Mouse (Mus musculus): ENCODE data around the gene Ttll11. TPM values are rescaled to one million over a fixed set of nuclear protein-coding genes. Genes with fewer than 3 reads are reported as not detected.
A peak's percentile ranks its signal among the peaks of the same experiment; 100 is the strongest.

The Ttll11 gene
- total RNA-seq (2021) = 1 to 10 TPM; 2.9 to 4.0 TPM
- long read RNA-seq, experiment 1, partial matches to known transcripts = 0 of 7 reads
- long read RNA-seq, experiment 1, other reads (novel, unspliced or antisense) = 6 of 7 reads
- long read RNA-seq, experiment 2, partial matches to known transcripts = 0 of 14 reads
- long read RNA-seq, experiment 2, other reads (novel, unspliced or antisense) = 13 of 14 reads

DNA sequence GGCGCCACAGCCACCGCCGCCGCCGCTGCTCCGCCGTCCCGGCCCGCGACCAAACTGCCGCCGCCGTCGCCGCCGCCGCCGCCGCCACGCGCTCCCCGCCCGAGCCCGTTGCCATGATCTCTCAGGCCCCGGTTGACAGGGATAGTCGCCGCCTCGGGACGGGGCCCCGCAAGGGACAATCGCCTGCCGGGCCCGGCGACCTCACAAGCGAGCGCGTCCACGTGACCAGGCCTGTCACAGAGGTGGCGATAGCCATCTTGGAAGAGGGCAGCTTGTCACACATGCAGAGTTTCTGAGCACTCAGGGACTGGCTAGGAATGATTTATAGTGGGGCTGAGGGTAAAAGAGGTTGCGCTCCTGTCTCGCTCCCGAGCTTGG lies at the start of gene Ttll11:
Gene Ttll11 (minus strand): TSS at position 270 of the 378 bp plus-strand sequence.
- peak; percentile 80 to 88 for DNase-seq (ENCODE audit: low spot score in 2 of 2)

GRCm38 (mm10) chr2:36023291-36023690 lies 43.6 kb upstream of the Ttll11 start:
- no peak for DNase-seq (ENCODE audit: low spot score in 2 of 2)

DNA sequence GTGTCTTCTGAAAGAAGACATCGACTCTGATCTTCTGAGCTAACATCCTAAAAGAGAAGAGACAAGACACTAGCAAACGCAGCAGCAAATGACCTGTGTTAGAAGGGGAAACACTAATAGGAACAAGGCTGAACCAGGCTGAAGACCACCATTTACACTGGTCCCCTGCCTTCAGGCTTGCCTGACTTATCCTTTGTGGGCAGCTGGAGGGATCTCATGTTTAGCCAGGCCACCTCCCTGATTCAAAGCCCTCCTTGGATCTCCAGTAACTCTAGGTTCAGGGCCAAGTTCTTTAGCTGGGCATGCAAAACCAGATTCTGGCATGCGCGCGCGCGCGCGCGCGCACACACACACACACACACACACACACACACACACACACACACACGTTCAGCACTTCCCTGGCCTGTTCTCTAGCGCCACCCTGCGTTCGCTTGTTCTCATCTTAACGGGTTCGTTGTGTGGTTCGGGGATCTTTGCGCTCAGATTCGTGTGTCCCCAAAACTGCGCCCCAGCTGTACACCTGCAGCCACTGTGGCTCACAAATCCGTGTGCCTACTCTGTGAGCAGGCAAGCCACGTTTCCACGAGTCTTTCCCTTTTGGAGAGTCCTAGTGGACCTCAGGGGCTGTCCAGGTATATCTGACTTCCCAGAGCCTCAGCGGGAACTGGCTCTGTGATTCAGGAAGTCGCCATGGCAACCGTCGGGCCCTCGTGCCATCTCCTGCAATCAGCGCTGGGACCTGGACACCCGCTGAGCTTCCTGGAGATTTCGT lies 41.9 kb upstream of the Ttll11 start:
- peak; percentile 49 to 61 for DNase-seq (ENCODE audit: low spot score in 2 of 2)

GRCm38 (mm10) chr2:36013010-36013409 lies 33.3 kb upstream of the Ttll11 start:
- no peak for DNase-seq (ENCODE audit: low spot score in 2 of 2)

- no peak for DNase-seq (ENCODE audit: low spot score in 2 of 2)
These were observed 31.7 kb upstream of the Ttll11 start for GRCm38 (mm10) chr2:36011331-36011825.

DNA sequence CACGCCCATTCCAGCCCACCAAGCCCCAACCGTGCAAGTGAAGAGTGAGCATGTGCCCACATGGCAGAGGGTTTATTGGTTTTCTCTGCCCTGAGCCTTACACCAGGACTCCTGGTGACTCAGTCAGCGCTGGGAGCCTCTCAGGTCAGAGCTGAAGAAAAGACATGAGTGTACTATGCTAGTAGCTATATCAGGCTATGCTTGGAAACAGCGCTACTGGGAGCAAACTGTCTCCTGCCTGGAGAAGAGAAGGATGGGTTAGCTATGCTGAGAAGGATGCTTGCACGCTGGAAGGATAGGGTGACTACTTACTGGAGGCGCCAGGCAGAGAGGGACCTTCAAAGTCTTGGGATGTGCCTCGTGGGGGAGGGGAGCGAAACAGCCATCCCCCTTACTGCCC lies 30.9 kb upstream of the Ttll11 start:
- DNase-seq (ENCODE audit: low spot score in 2 of 2) = no peak

- DNase-seq (ENCODE audit: low spot score in 2 of 2) = peak in 1 of 2 experiments; percentile 47
These were observed 29.7 kb upstream of the Ttll11 start for GRCm38 (mm10) chr2:36009386-36009785.

GRCm38 (mm10) chr2:36008071-36008470 lies 28.4 kb upstream of the Ttll11 start:
- DNase-seq (ENCODE audit: low spot score in 2 of 2) = peak in 1 of 2 experiments; percentile 27

GRCm38 (mm10) chr2:36002188-36002587 lies 22.5 kb upstream of the Ttll11 start:
- DNase-seq (ENCODE audit: low spot score in 2 of 2) = no peak

- no peak for DNase-seq (ENCODE audit: low spot score in 2 of 2)
These were observed 20.7 kb upstream of the Ttll11 start for GRCm38 (mm10) chr2:36000390-36000789.

- DNase-seq (ENCODE audit: low spot score in 2 of 2) = no peak
These were observed 19.5 kb upstream of the Ttll11 start for GRCm38 (mm10) chr2:35999212-35999611.

- no peak for DNase-seq (ENCODE audit: low spot score in 2 of 2)
These were observed 18.7 kb upstream of the Ttll11 start for GRCm38 (mm10) chr2:35998416-35998815.

DNA sequence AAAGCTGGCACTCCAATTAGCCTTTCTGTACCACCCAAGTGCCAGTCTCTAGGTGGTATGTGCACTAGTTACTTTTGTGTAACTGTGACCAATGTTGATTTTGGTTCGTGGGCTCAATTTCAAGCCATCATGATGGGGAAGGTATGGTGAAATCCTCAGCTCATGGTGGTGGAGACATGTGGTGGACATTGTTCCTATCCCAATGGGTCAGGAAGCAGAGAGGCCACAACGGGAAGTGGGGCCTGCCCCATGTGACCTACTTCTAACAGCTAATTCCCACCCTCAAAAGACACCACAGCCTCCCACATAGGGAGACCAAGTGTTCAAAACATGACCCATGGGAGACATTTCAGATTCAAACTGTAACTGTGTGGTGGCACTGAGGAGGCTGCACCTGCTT lies 17.0 kb upstream of the Ttll11 start:
- DNase-seq (ENCODE audit: low spot score in 2 of 2) = no peak

DNA sequence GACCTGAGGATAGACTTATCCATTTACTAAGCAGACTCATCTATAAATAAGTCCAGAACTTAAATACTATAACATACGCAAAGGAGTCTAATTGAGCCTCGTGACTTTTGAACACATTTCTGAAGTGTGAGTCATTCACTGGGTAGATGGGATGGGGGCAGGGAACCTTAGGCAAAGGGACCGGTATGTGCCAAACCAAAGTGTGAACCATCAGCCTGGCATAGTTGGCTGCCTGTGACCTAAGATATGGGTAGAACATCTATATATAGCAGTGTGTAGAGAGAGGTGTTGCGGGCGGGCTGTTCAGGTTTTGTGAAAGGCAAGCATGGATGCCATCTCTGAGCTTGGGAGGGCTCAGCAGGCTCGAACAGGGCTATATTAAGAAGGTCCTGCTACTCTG lies 14.6 kb upstream of the Ttll11 start:
- no peak for DNase-seq (ENCODE audit: low spot score in 2 of 2)

DNA sequence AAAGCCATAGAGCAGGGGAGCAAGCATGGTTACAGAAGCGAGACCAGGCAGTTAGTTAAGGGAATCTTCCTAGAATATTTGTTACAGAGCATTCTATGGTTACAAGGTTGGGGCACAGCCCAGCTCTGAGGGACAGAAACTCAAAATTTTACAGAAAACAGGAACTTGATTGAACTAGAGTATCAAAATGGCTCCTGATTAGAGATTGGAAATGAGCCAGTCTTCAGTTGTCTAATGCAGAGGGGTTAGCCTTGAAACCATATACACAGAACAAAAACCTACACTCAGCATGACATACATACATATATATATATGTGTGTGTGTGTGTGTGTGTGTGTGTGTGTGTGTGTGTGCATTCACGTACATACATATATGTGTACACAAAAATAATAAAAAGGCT lies 13.8 kb upstream of the Ttll11 start:
- DNase-seq (ENCODE audit: low spot score in 2 of 2) = no peak

DNA sequence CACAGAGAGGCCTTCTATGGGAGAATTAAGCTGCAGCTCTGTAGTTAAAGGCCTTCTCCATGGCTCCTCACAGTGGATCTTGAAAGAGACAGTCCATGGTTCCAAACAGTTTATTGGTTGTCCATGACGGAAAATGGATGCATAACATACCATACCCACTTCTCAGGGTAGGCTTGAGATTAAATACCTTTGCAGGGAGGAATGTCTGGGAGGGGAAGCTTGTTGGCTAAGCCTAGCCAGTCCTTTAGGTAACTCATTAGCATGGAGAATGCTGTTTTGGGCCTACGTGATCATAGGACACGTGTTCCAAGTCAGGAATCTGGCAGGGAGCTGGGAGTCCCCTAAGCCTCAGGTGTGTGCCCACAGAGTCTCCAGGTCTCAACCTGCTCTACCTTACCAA lies 12.5 kb upstream of the Ttll11 start:
- no peak for DNase-seq (ENCODE audit: low spot score in 2 of 2)

GRCm38 (mm10) chr2:35983869-35984268 lies 4.2 kb upstream of the Ttll11 start:
- peak in 1 of 2 experiments; percentile 38 for DNase-seq (ENCODE audit: low spot score in 2 of 2)

DNA sequence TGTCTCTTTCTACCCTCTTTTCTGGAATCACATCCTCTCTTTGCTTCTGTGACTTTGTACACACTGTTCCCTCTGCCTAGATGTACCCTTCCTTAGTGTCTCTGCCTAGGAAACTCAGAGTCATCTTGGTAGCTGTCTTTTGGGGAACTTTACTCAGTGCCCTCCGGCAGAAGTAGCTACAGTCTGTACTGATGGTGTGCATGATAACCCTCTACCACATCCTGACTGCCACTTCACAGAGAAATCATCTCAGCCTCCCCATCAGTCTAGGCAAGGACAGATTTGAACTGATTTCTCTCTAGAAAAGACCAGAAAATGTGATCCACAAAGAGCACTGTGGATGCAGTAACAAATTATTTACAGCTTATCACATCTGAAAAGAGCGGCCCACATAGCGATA lies 2.2 kb upstream of the Ttll11 start:
- DNase-seq (ENCODE audit: low spot score in 2 of 2) = no peak

- DNase-seq (ENCODE audit: low spot score in 2 of 2) = peak; percentile 12 to 21
These were observed 621 bp downstream of the Ttll11 start for GRCm38 (mm10) chr2:35978941-35979643.

GRCm38 (mm10) chr2:35978276-35978933 lies 1.3 kb downstream of the Ttll11 start:
- DNase-seq (ENCODE audit: low spot score in 2 of 2) = no peak

GRCm38 (mm10) chr2:35977749-35978148 lies 2.0 kb downstream of the Ttll11 start:
- DNase-seq (ENCODE audit: low spot score in 2 of 2) = no peak

Data from adrenal gland, postnatal 4 days (tissue).